Mouse (Mus musculus): ENCODE results near the gene 1810009A15Rik. TPM values are rescaled to one million over a fixed set of nuclear protein-coding genes. Genes with fewer than 3 reads are reported as not detected.
A peak's percentile ranks its signal among the peaks of the same experiment; 100 is the strongest.
"Not testable (repeated sequence)": the region's sequence is repeated elsewhere in the genome, so short reads cannot be mapped to it uniquely, and the experiment has no call there.

Gene 1810009A15Rik
- polyA plus RNA-seq, 1 experiment from 2014 or later: 30.5 TPM

GRCm38 (mm10) chr19:8887585-8888463, 829 bp upstream of the 1810009A15Rik start:
- ATAC-seq (no peak), DNase-seq (no peak)
- peak overlapping the region; percentile 70 for H3K4me2 ChIP-seq (ENCODE audit: low read depth, low read length)
- peaks cover 10% of the 10 kb centered on the region; the same call in 1 of the 2 replicates for H3K36me3 ChIP-seq (replicated peaks; ENCODE audit: insufficient read depth, low read length)
- H3K27me3 ChIP-seq (ENCODE audit: insufficient read depth, low read length): no peaks in the 10 kb centered on the region
- WGBS (ENCODE audit: insufficient replicate concordance): 16% methylated on average over 19 of the region's 19 CpGs
- peak overlapping the region; percentile 79 for H3K27ac ChIP-seq (ENCODE audit: low read depth)
- H3K9ac ChIP-seq (replicated peaks): peak overlapping the region; percentile 69
- peak overlapping the region; percentile 61 for H3K4me3 ChIP-seq (ENCODE audit: low read depth, low read length)
- no peak for TF ChIP-seq CTCF (IDR thresholded peaks at IDR 0.05; ENCODE audit: low read depth)
- no peak for TF ChIP-seq EP300 (IDR thresholded peaks at IDR 0.05; ENCODE audit: low read depth)
- H3K9me3 ChIP-seq (ENCODE audit: low read length): no peaks in the 10 kb centered on the region
- H3K4me1 ChIP-seq (ENCODE audit: insufficient read depth): peaks cover 15% of the 10 kb centered on the region

- peak within 1 kb of the TSS; percentile 93 for H3K9ac ChIP-seq (replicated peaks)
- ATAC-seq (peak; percentile 56), DNase-seq (peak; percentile 89)
- peak within 1 kb of the TSS; percentile 91 for H3K4me3 ChIP-seq (ENCODE audit: low read depth, low read length)
- H3K27me3 ChIP-seq (ENCODE audit: insufficient read depth, low read length): no peaks in the 10 kb centered on the region
- WGBS (ENCODE audit: insufficient replicate concordance): under 1% methylated on average over 51 of the region's 54 CpGs
- H3K4me1 ChIP-seq (ENCODE audit: insufficient read depth): peaks cover 26% of the 10 kb centered on the region
- no peak for TF ChIP-seq EP300 (IDR thresholded peaks at IDR 0.05; ENCODE audit: low read depth)
- no peak for TF ChIP-seq CTCF (IDR thresholded peaks at IDR 0.05; ENCODE audit: low read depth)
- peaks cover 16% of the 10 kb centered on the region; the same call in 1 of the 2 replicates for H3K36me3 ChIP-seq (replicated peaks; ENCODE audit: insufficient read depth, low read length)
- H3K4me2 ChIP-seq (ENCODE audit: low read depth, low read length): peak within 1 kb of the TSS; percentile 92
- H3K27ac ChIP-seq (ENCODE audit: low read depth): peak within 1 kb of the TSS; percentile 66
- no peaks in the 10 kb centered on the region for H3K9me3 ChIP-seq (ENCODE audit: low read length)
Observed at GRCm38 (mm10) chr19:8892829-8893766, 4.4 kb downstream of the 1810009A15Rik start, which contains the start of gene Ints5. TSS of gene Ints5 (plus strand) at chr19:8893005.

GRCm38 (mm10) chr19:8895397-8895960, 6.8 kb downstream of the 1810009A15Rik start:
- H3K4me3 ChIP-seq (ENCODE audit: low read depth, low read length): no peak overlapping the region

GRCm38 (mm10) chr19:8896231-8896630, 7.6 kb downstream of the 1810009A15Rik start:
- H3K4me2 ChIP-seq (ENCODE audit: low read depth, low read length); H3K9ac ChIP-seq (replicated peaks); H3K27ac ChIP-seq (ENCODE audit: low read depth); H3K27me3 ChIP-seq (ENCODE audit: insufficient read depth, low read length); H3K36me3 ChIP-seq (replicated peaks; ENCODE audit: insufficient read depth, low read length); DNase-seq; H3K9me3 ChIP-seq (ENCODE audit: low read length); ATAC-seq; H3K4me3 ChIP-seq (ENCODE audit: low read depth, low read length): not testable (repeated sequence)
- peaks cover 37% of the 10 kb centered on the region for H3K4me1 ChIP-seq (ENCODE audit: insufficient read depth)
- WGBS (ENCODE audit: insufficient replicate concordance): 77% methylated on average over 5 of the region's 5 CpGs

More at GRCm38 (mm10) chr19:8895397-8895960, 6.8 kb downstream of the 1810009A15Rik start:
- peaks cover 34% of the 10 kb centered on the region for H3K4me1 ChIP-seq (ENCODE audit: insufficient read depth)
- no peaks in the 10 kb centered on the region for H3K27me3 ChIP-seq (ENCODE audit: insufficient read depth, low read length)
- H3K9ac ChIP-seq (replicated peaks): no peak overlapping the region
- TF ChIP-seq EP300 (IDR thresholded peaks at IDR 0.05; ENCODE audit: low read depth): no peak
- H3K4me2 ChIP-seq (ENCODE audit: low read depth, low read length): no peak overlapping the region
- H3K36me3 ChIP-seq (replicated peaks; ENCODE audit: insufficient read depth, low read length): peaks cover 13% of the 10 kb centered on the region; the same call in 1 of the 2 replicates
- no peak overlapping the region for H3K27ac ChIP-seq (ENCODE audit: low read depth)
- ATAC-seq (no peak), DNase-seq (no peak)
- WGBS (ENCODE audit: insufficient replicate concordance): 91% methylated on average over 9 of the region's 9 CpGs
- no peaks in the 10 kb centered on the region for H3K9me3 ChIP-seq (ENCODE audit: low read length)

- H3K36me3 ChIP-seq (replicated peaks; ENCODE audit: insufficient read depth, low read length); H3K27me3 ChIP-seq (ENCODE audit: insufficient read depth, low read length); H3K9me3 ChIP-seq (ENCODE audit: low read length): not testable (repeated sequence)
- DNase-seq: peak; percentile 62
- peak overlapping the region; percentile 85 for H3K27ac ChIP-seq (ENCODE audit: low read depth)
- H3K4me3 ChIP-seq (ENCODE audit: low read depth, low read length): peak overlapping the region; percentile 98
- peak overlapping the region; percentile 94 for H3K4me2 ChIP-seq (ENCODE audit: low read depth, low read length)
- peak; percentile 52 for ATAC-seq
- peaks cover 41% of the 10 kb centered on the region for H3K4me1 ChIP-seq (ENCODE audit: insufficient read depth)
- peak overlapping the region; percentile 67 for H3K9ac ChIP-seq (replicated peaks)
- 32% methylated on average over 21 of the region's 21 CpGs for WGBS (ENCODE audit: insufficient replicate concordance)
Observed at GRCm38 (mm10) chr19:8897211-8897864, 8.7 kb downstream of the 1810009A15Rik start.
